ENCODE assay signal across 25 mouse cellular contexts in genomic region chr13:91681474-91681873, GRCm38 (mm10). TPM values are rescaled to one million over a fixed set of nuclear protein-coding genes. Genes with fewer than 3 reads are reported as not detected.
DNase-seq lines count a peak whose midpoint lies in the region; ATAC-seq and TF ChIP-seq lines count a peak whose summit lies in the region.
"Had no signal": no experiment of that assay in that cellular context is flagged by ENCODE, and none has a peak within 500 bp of the region (broad histone marks: within the 10 kb centered on the region; RNA-seq: fewer than 3 reads in every experiment).

No protein-coding gene starts in this region.

- no peak overlapping the region for H3K27ac ChIP-seq in CH12.LX (ENCODE audit: insufficient read depth, low read depth)

- no peak overlapping the region for H3K9ac ChIP-seq in CH12.LX (ENCODE audit: insufficient read depth, low read depth)

- dilution Hi-C loops in CH12.LX (cut with MboI; ENCODE audit: extremely low pct_ligation_motif_present, extremely low pct_unique_long_range_greater_than_20kb, low sequenced_read_pairs) = no loop called here

- in situ Hi-C loops in CH12.LX (cut with MboI; ENCODE audit: low pct_ligation_motif_present, low pct_unique_long_range_greater_than_20kb, low sequenced_read_pairs) = no loop called here

- ATAC-seq in granulocyte monocyte progenitor cell, adult 5-6 weeks (replicated peaks; ENCODE audit: poor library complexity, severe bottlenecking) = peak; percentile 50
- 0 out of 2 replicates have a peak, but pooled peaks have one; percentile 15 for ATAC-seq in megakaryocyte progenitor cell, adult 5-6 weeks (replicated peaks; ENCODE audit: poor library complexity)
- ATAC-seq: activated CD4-positive, CD25-positive, alpha-beta regulatory T cell, adult 4 months; CD4-positive, CD25-positive, alpha-beta regulatory T cell, adult 4 months; Patski had no signal

- no peak overlapping the region for H3K4me3 ChIP-seq in CH12.LX (replicated peaks in 1 of 3; ENCODE audit: low read depth in 2 of 3, low read length in 2 of 3, poor library complexity in 1 of 3)

- H3K4me2 ChIP-seq in CH12.LX (ENCODE audit: insufficient read depth, low read depth, poor library complexity, severe bottlenecking) = no peak overlapping the region

- H3K36me3 ChIP-seq in CH12.LX (replicated peaks in 1 of 2; ENCODE audit: control insufficient read depth in 1 of 2, insufficient read depth in 1 of 2, low read length in 1 of 2) = no peaks in the 10 kb centered on the region

- TF ChIP-seq POLR2A in CH12.LX (IDR thresholded peaks at IDR 0.05; ENCODE audit: low read depth, low read length) = no peak

- H3K27me3 ChIP-seq in CH12.LX (replicated peaks) = no peaks in the 10 kb centered on the region
- H3K27me3 ChIP-seq: Patski had no signal

- no peak for TF ChIP-seq RAD21 in CH12.LX (IDR thresholded peaks at IDR 0.05; ENCODE audit: low read depth, low read length)

- peaks cover 5 to 18% of the 10 kb centered on the region in 2 experiments for H3K4me1 ChIP-seq in CH12.LX (ENCODE audit: control insufficient read depth in 1 of 2, insufficient read depth in 2 of 2)

- no peak for TF ChIP-seq CTCF in CH12.LX (conservative IDR thresholded peaks at IDR 0.05 in 1 of 2, IDR thresholded peaks at IDR 0.05 in 1 of 2; ENCODE audit: low read depth in 2 of 2, low read length in 2 of 2)

- DNase-seq in A20 (ENCODE audit: low read depth, low spot score) (peak; percentile 36), CH12.LX (ENCODE audit: extremely low read depth) (peak; percentile 60)
- DNase-seq in urinary bladder, postnatal 4 days (ENCODE audit: low spot score in 2 of 2) = no peak
- no peak for DNase-seq in gastrocnemius, adult 8-10 months (ENCODE audit: low spot score in 2 of 2)
- DNase-seq in thymus, postnatal 0 days (ENCODE audit: low spot score) = no peak
- no peak for DNase-seq in adrenal gland, postnatal 14 days
- DNase-seq: adrenal gland, adult 2 months; adrenal gland, adult 8-10 months; adrenal gland, postnatal 10 days; adrenal gland, postnatal 25 days; adrenal gland, postnatal 36 days; B cell, adult 2 months; cerebellum, adult 11 months; cerebellum, adult 11-12 months; cerebellum, adult 18-20 months; cerebellum, adult 2 months; cerebellum, adult 8-10 months had no signal

- no peaks in the 10 kb centered on the region for H3K79me2 ChIP-seq in CH12.LX (replicated peaks; ENCODE audit: control insufficient read depth, extremely low read depth, insufficient read depth, poor library complexity, severe bottlenecking)

- peaks cover under 1% of the 10 kb centered on the region for H3K9me3 ChIP-seq in CH12.LX (replicated peaks; ENCODE audit: low read length)

- TF ChIP-seq EP300 in CH12.LX (IDR thresholded peaks at IDR 0.05; ENCODE audit: low read length) = no peak

TF ChIP-seq in CH12.LX, 34 proteins besides CTCF, POLR2A, EP300 and RAD21:
- TF ChIP-seq MAZ (IDR thresholded peaks at IDR 0.05; ENCODE audit: low read depth, low read length) = no peak
- 0 out of 2 replicates have a peak, but pooled peaks have one; percentile 17 for TF ChIP-seq RCOR1 (conservative IDR thresholded peaks at IDR 0.05; ENCODE audit: low read depth, low read length)

RNA-seq across cellular contexts. Expression of gene Acot12, which starts 59.8 kb away (rescaled TPM):
- total RNA-seq in CH12.LX (2012; rRNA removed) (0.55 and 0.97 TPM in 2 replicates), CH12.LX (2014; rRNA removed) (0.90 and 1.6 TPM in 2 replicates)
- polyA plus RNA-seq in CH12.LX (2012; ENCODE audit: insufficient read length, low read depth) = 0.83 and 0.96 TPM in 2 replicates
- total RNA-seq in granulocyte monocyte progenitor cell, adult 5-6 weeks (2014; fragmentation: Nextera tagmentation) = not detected in 2 replicates
- total RNA-seq in granulocyte monocyte progenitor cell, adult 5-6 weeks (2017) = not detected in 2 replicates
- total RNA-seq in megakaryocyte progenitor cell, adult 5-6 weeks (2015) = not detected in 2 replicates
- not detected in 2 replicates for total RNA-seq in megakaryocyte progenitor cell, adult 5-6 weeks (2017)
- total RNA-seq in gastrocnemius, adult 8-10 months (2022) = under 1 TPM in 1 of 4 experiments, not detected in 3; 0.35 TPM
- polyA plus RNA-seq in thymus, postnatal 0 days (2015; fragmentation: Nextera tagmentation; extraction: Ambion mirVana) = 0.05 and 0.08 TPM in 2 replicates
- total RNA-seq in adrenal gland, postnatal 14 days (2021) = 1.9 and 11.7 TPM in 2 replicates
- total RNA-seq: ES-E14, G1E, MEL had no signal
- polyA plus RNA-seq: activated CD4-positive, CD25-positive, alpha-beta regulatory T cell, adult 4 months; adrenal gland, adult 2 months; CD4-positive, CD25-positive, alpha-beta regulatory T cell, adult 4 months; G1E; Patski had no signal

Comparison
In these comparisons a context has a peak if more than half of its experiments do, and no peak if none do; other contexts are left out.
1. DNase-seq: peak in A20 (single experiment) and CH12.LX (single experiment); none in urinary bladder, postnatal 4 days (0 of 2), gastrocnemius, adult 8-10 months (0 of 2), thymus, postnatal 0 days (single experiment) and adrenal gland, postnatal 14 days (single experiment).